Mouse (Mus musculus) heart, postnatal 0 days (tissue): ENCODE measurements around the gene Fez2. TPM values are rescaled to one million over a fixed set of nuclear protein-coding genes. Genes with fewer than 3 reads are reported as not detected.

Experiments used
- ATAC-seq: fragments of 200-750 bp; cut with Nextera tagmentation; 2 replicates; pipeline ENCODE4 v1.8.0; 2017; ENCODE audit warnings: low read depth, moderate number of reproducible peaks, moderate library complexity; ENCODE audit not compliant: insufficient read depth
- DNase-seq: peaks from one replicate; pipeline ENCODE4 v3.0.0-alpha.2; 2016; ENCODE audit warnings: low spot score
- H3K27ac ChIP-seq: fragments of 300-500 bp; sonication (generic); 2 replicates; pipeline ENCODE4 v1.5.1; 2014; ENCODE audit warnings: low read depth, mild to moderate bottlenecking
- H3K27me3 ChIP-seq: fragments of 300-500 bp; sonication (generic); 2 replicates; pipeline ENCODE4 v1.6.1; 2014; ENCODE audit warnings: low read length, mixed read lengths; ENCODE audit not compliant: control insufficient read depth, insufficient read depth
- H3K36me3 ChIP-seq: fragments of 300-500 bp; sonication (generic); replicated peaks from 2 replicates; pipeline ENCODE4 v1.6.1; 2014; ENCODE audit warnings: low read length, mixed read lengths; ENCODE audit not compliant: control insufficient read depth, insufficient read depth
- H3K4me1 ChIP-seq: fragments of 300-500 bp; sonication (generic); 2 replicates; pipeline ENCODE4 v1.6.1; 2014; ENCODE audit warnings: antibody characterized with exemption; ENCODE audit not compliant: control insufficient read depth, insufficient read depth
- H3K4me2 ChIP-seq: fragments of 300-500 bp; sonication (generic); 2 replicates; pipeline ENCODE4 v1.6.1; 2014; ENCODE audit warnings: low read depth, mild to moderate bottlenecking, low read length, moderate library complexity
- H3K4me3 ChIP-seq: fragments of 300-500 bp; sonication (generic); 2 replicates; pipeline ENCODE4 v1.5.1; 2014; ENCODE audit warnings: low read depth, low read length
- H3K9ac ChIP-seq: fragments of 300-500 bp; sonication (generic); replicated peaks from 2 replicates; pipeline ENCODE4 v1.6.1; 2014; ENCODE audit warnings: low read depth, low read length, mixed read lengths
- H3K9me3 ChIP-seq: fragments of 300-500 bp; sonication (generic); replicated peaks from 2 replicates; pipeline ENCODE4 v1.6.1; 2016; ENCODE audit warnings: low read length; ENCODE audit not compliant: control insufficient read depth
- CTCF ChIP-seq: IDR thresholded peaks from 2 replicates; pipeline ENCODE4 v1.5.1; 2016; ENCODE audit warnings: antibody characterized with exemption, control low read depth, low read depth
- EP300 ChIP-seq: IDR thresholded peaks from 2 replicates; pipeline ENCODE4 v1.6.1; 2016; ENCODE audit warnings: antibody characterized with exemption, low read depth
- WGBS: fragments of 180-500 bp; shearing (Covaris S2); extraction: QIAGEN DNeasy Blood & Tissue Kit; methylation state at CpG from one replicate; pipeline ENCODE4 v1.1.7; 2014; 5-methylcytosine and 5-hydroxymethylcytosine counted together
- polyA plus RNA-seq: library from polyadenylated mRNA; unstranded; fragments of >200 nt; fragmentation: Nextera tagmentation; extraction: Ambion mirVana; gene quantifications from 2 replicates; pipeline ENCODE4 v1.2.1, GENCODE M21; 2015
- total RNA-seq: library from RNA; depleted of rRNA; stranded (reverse); fragments of >200 nt; gene quantifications from 2 replicates; pipeline ENCODE4 v1.2.3, GENCODE M21; 2014; ENCODE audit warnings: low replicate concordance

The Fez2 gene
- total and polyA plus RNA-seq, 2 experiments from 2014 or later: 65.6 to 72.3 TPM

- 70% methylated on average over 13 of the region's 13 CpGs for WGBS
- no peak for TF ChIP-seq CTCF
- ATAC-seq (no peak), DNase-seq (no peak)
- no peaks in the 10 kb centered on the region for H3K4me1 ChIP-seq
- H3K27ac ChIP-seq: no peak overlapping the region
- H3K9me3 ChIP-seq: no peaks in the 10 kb centered on the region
- no peak overlapping the region for H3K9ac ChIP-seq
- H3K36me3 ChIP-seq: no peaks in the 10 kb centered on the region
- H3K4me2 ChIP-seq: no peak overlapping the region
- H3K4me3 ChIP-seq: no peak overlapping the region
- H3K27me3 ChIP-seq: no peaks in the 10 kb centered on the region
Observed at GRCm38 (mm10) chr17:78449635-78450197, 31.8 kb upstream of the Fez2 start.

- Histone ChIP-seq H3K4me3 (no peak overlapping the region), H3K4me2 (no peak overlapping the region), H3K9me3 (no peaks in the 10 kb centered on the region), H3K9ac (no peak overlapping the region), H3K27me3 (no peaks in the 10 kb centered on the region), H3K4me1 (no peaks in the 10 kb centered on the region), H3K36me3 (no peaks in the 10 kb centered on the region), H3K27ac (no peak overlapping the region)
- DNase-seq: peak; percentile 29
- TF ChIP-seq EP300 (no peak), CTCF (no peak)
- WGBS: 60% methylated on average over 7 of the region's 7 CpGs
- no peak for ATAC-seq
Observed at GRCm38 (mm10) chr17:78444826-78445225, 26.9 kb upstream of the Fez2 start.

GRCm38 (mm10) chr17:78440771-78441170, 22.8 kb upstream of the Fez2 start:
- no peak for ATAC-seq
- Histone ChIP-seq H3K9me3 (no peaks in the 10 kb centered on the region), H3K27ac (no peak overlapping the region), H3K27me3 (no peaks in the 10 kb centered on the region), H3K4me3 (no peak overlapping the region), H3K4me1 (no peaks in the 10 kb centered on the region), H3K9ac (no peak overlapping the region), H3K36me3 (no peaks in the 10 kb centered on the region), H3K4me2 (no peak overlapping the region)
- no peak for TF ChIP-seq EP300
- no peak; the same call in 1 of the 2 replicates for TF ChIP-seq CTCF
- no peak for DNase-seq
- WGBS: 91% methylated on average over 2 of the region's 2 CpGs

- no peak overlapping the region for H3K9ac ChIP-seq
- DNase-seq (no peak), ATAC-seq (no peak)
- WGBS: 89% methylated on average over 4 of the region's 4 CpGs
- H3K9me3 ChIP-seq: no peaks in the 10 kb centered on the region
- H3K36me3 ChIP-seq: no peaks in the 10 kb centered on the region
- H3K27ac ChIP-seq: no peak overlapping the region
- no peaks in the 10 kb centered on the region for H3K4me1 ChIP-seq
- no peak overlapping the region for H3K4me3 ChIP-seq
- H3K27me3 ChIP-seq: no peaks in the 10 kb centered on the region
- H3K4me2 ChIP-seq: no peak overlapping the region
- TF ChIP-seq EP300: no peak
- no peak for TF ChIP-seq CTCF
Observed at GRCm38 (mm10) chr17:78437161-78437560, 19.2 kb upstream of the Fez2 start.

- TF ChIP-seq EP300 (no peak), CTCF (no peak)
- no peak overlapping the region for H3K4me2 ChIP-seq
- no peaks in the 10 kb centered on the region for H3K36me3 ChIP-seq
- WGBS: 64% methylated on average over 6 of the region's 6 CpGs
- H3K4me3 ChIP-seq: no peak overlapping the region
- no peaks in the 10 kb centered on the region for H3K27me3 ChIP-seq
- no peak overlapping the region for H3K9ac ChIP-seq
- H3K9me3 ChIP-seq: no peaks in the 10 kb centered on the region
- no peaks in the 10 kb centered on the region for H3K4me1 ChIP-seq
- DNase-seq (no peak), ATAC-seq (no peak)
- H3K27ac ChIP-seq: no peak overlapping the region
Observed at GRCm38 (mm10) chr17:78435661-78436060, 17.7 kb upstream of the Fez2 start.

GRCm38 (mm10) chr17:78434746-78435145, 16.8 kb upstream of the Fez2 start:
- Histone ChIP-seq H3K36me3 (no peaks in the 10 kb centered on the region), H3K4me2 (no peak overlapping the region), H3K9me3 (no peaks in the 10 kb centered on the region), H3K27ac (no peak overlapping the region), H3K9ac (no peak overlapping the region), H3K4me3 (no peak overlapping the region), H3K27me3 (no peaks in the 10 kb centered on the region), H3K4me1 (no peaks in the 10 kb centered on the region)
- TF ChIP-seq CTCF (peak; percentile 80), EP300 (no peak)
- no peak for ATAC-seq
- DNase-seq: no peak
- 42% methylated on average over 1 of the region's 1 CpGs for WGBS
